Mouse (Mus musculus) natural killer cell, adult 2 months (primary cell): ENCODE results near the gene Kank2.
"Not testable (repeated sequence)": the region's sequence is repeated elsewhere in the genome, so short reads cannot be mapped to it uniquely, and the experiment has no call there.

Source experiments
- DNase-seq, 2 experiments: peaks; one replicate each; pipeline ENCODE4 v3.0.0; 2022; ENCODE audit warnings: low spot score in 2 of 2

Kank2 gene

GRCm38 (mm10) chr9:21818125-21818524, 19.6 kb upstream of the Kank2 start:
- DNase-seq: no peak

GRCm38 (mm10) chr9:21816716-21817305, 18.3 kb upstream of the Kank2 start:
- DNase-seq: no peak

- no peak for DNase-seq
These were observed 12.6 kb upstream of the Kank2 start for GRCm38 (mm10) chr9:21811170-21811569.

GRCm38 (mm10) chr9:21808561-21808960, 10.0 kb upstream of the Kank2 start:
- no peak for DNase-seq

GRCm38 (mm10) chr9:21806976-21807375, 8.4 kb upstream of the Kank2 start:
- no peak for DNase-seq

GRCm38 (mm10) chr9:21806363-21806762, 7.8 kb upstream of the Kank2 start:
- DNase-seq: no peak

GRCm38 (mm10) chr9:21803986-21804644, 5.6 kb upstream of the Kank2 start:
- DNase-seq: peak; percentile 60 to 72

GRCm38 (mm10) chr9:21801591-21801990, 3.0 kb upstream of the Kank2 start:
- no peak for DNase-seq

- no peak for DNase-seq
These were observed 2.6 kb upstream of the Kank2 start for GRCm38 (mm10) chr9:21801121-21801520.

- DNase-seq: no peak
These were observed 436 bp upstream of the Kank2 start for GRCm38 (mm10) chr9:21799010-21799350.

- peak in 1 of 2 experiments; percentile 12 for DNase-seq
These were observed 611 bp downstream of the Kank2 start for GRCm38 (mm10) chr9:21797921-21798344.

- no peak for DNase-seq
These were observed 1.6 kb downstream of the Kank2 start for GRCm38 (mm10) chr9:21796919-21797318.

GRCm38 (mm10) chr9:21796259-21796658, 2.3 kb downstream of the Kank2 start:
- no peak for DNase-seq

GRCm38 (mm10) chr9:21795579-21795978, 3.0 kb downstream of the Kank2 start:
- DNase-seq: no peak

- no peak for DNase-seq
These were observed 3.6 kb downstream of the Kank2 start for GRCm38 (mm10) chr9:21794925-21795324.

- no peak for DNase-seq
These were observed 4.2 kb downstream of the Kank2 start for GRCm38 (mm10) chr9:21794344-21794834.

- DNase-seq: not testable (repeated sequence)
These were observed 5.0 kb downstream of the Kank2 start for GRCm38 (mm10) chr9:21793507-21793906.

GRCm38 (mm10) chr9:21792644-21793043, 5.9 kb downstream of the Kank2 start:
- no peak for DNase-seq

- no peak for DNase-seq
These were observed 6.7 kb downstream of the Kank2 start for GRCm38 (mm10) chr9:21791861-21792260.

GRCm38 (mm10) chr9:21788234-21788633, 10.3 kb downstream of the Kank2 start:
- no peak for DNase-seq

- DNase-seq: no peak
These were observed 10.9 kb downstream of the Kank2 start for GRCm38 (mm10) chr9:21787654-21788053.

- peak; percentile 35 to 47 for DNase-seq
These were observed 11.6 kb downstream of the Kank2 start for GRCm38 (mm10) chr9:21786906-21787305.

- not testable (repeated sequence) for DNase-seq
These were observed 12.2 kb downstream of the Kank2 start for GRCm38 (mm10) chr9:21786309-21786708.
